Mouse (Mus musculus): ENCODE results near the gene Unc119b. TPM values are rescaled to one million over a fixed set of nuclear protein-coding genes. Genes with fewer than 3 reads are reported as not detected.
"Not testable (repeated sequence)": the region's sequence is repeated elsewhere in the genome, so short reads cannot be mapped to it uniquely, and the experiment has no call there.

Unc119b gene
- polyA plus RNA-seq, 1 experiment from 2014 or later, result 21.8 TPM

- 63% methylated on average over 9 of the region's 9 CpGs for WGBS
- Histone ChIP-seq H3K4me1 (ENCODE audit: insufficient read depth, low read depth, low read length) (no peaks in the 10 kb centered on the region), H3K9ac (replicated peaks; ENCODE audit: low read depth) (no peak overlapping the region), H3K4me3 (ENCODE audit: low read depth, low read length) (no peak overlapping the region), H3K36me3 (ENCODE audit: insufficient read depth, low read length) (no peaks in the 10 kb centered on the region), H3K27me3 (replicated peaks; ENCODE audit: insufficient read depth, low read length) (no peaks in the 10 kb centered on the region), H3K27ac (ENCODE audit: low read length) (no peak overlapping the region), H3K9me3 (ENCODE audit: low read length) (no peaks in the 10 kb centered on the region), H3K4me2 (replicated peaks; ENCODE audit: low read depth, low read length) (no peak overlapping the region)
- DNase-seq (ENCODE audit: low spot score) (peak; percentile 32), ATAC-seq (no peak)
- TF ChIP-seq CTCF (IDR thresholded peaks at IDR 0.05) (peak; percentile 61), EP300 (IDR thresholded peaks at IDR 0.05) (no peak)
These were observed 30.6 kb upstream of the Unc119b start for GRCm38 (mm10) chr5:115165351-115165750.

- not testable (repeated sequence) for H3K36me3 ChIP-seq (ENCODE audit: insufficient read depth, low read length); H3K4me3 ChIP-seq (ENCODE audit: low read depth, low read length); DNase-seq (ENCODE audit: low spot score); ATAC-seq; H3K4me2 ChIP-seq (replicated peaks; ENCODE audit: low read depth, low read length); H3K4me1 ChIP-seq (ENCODE audit: insufficient read depth, low read depth, low read length); H3K9ac ChIP-seq (replicated peaks; ENCODE audit: low read depth); H3K27ac ChIP-seq (ENCODE audit: low read length); H3K27me3 ChIP-seq (replicated peaks; ENCODE audit: insufficient read depth, low read length); H3K9me3 ChIP-seq (ENCODE audit: low read length)
- 78% methylated on average over 4 of the region's 4 CpGs for WGBS
These were observed 29.7 kb upstream of the Unc119b start for GRCm38 (mm10) chr5:115164446-115164845.

GRCm38 (mm10) chr5:115163563-115163962 is 28.8 kb upstream of the Unc119b start:
- Histone ChIP-seq H3K9me3 (ENCODE audit: low read length) (no peaks in the 10 kb centered on the region), H3K9ac (replicated peaks; ENCODE audit: low read depth) (no peak overlapping the region), H3K4me1 (ENCODE audit: insufficient read depth, low read depth, low read length) (peaks cover 5% of the 10 kb centered on the region; the same call in 1 of the 2 replicates), H3K27me3 (replicated peaks; ENCODE audit: insufficient read depth, low read length) (no peaks in the 10 kb centered on the region), H3K4me3 (ENCODE audit: low read depth, low read length) (no peak overlapping the region), H3K4me2 (replicated peaks; ENCODE audit: low read depth, low read length) (0 out of 2 replicates have a peak overlapping the region, but pooled peaks have one; percentile 17), H3K36me3 (ENCODE audit: insufficient read depth, low read length) (no peaks in the 10 kb centered on the region), H3K27ac (ENCODE audit: low read length) (no peak overlapping the region)
- TF ChIP-seq CTCF (IDR thresholded peaks at IDR 0.05) (peak; percentile 72), EP300 (IDR thresholded peaks at IDR 0.05) (no peak)
- WGBS, result 40% methylated on average over 8 of the region's 8 CpGs
- ATAC-seq (peak; percentile 17; the same call in 1 of the 2 replicates), DNase-seq (ENCODE audit: low spot score) (peak; percentile 64)

DNA sequence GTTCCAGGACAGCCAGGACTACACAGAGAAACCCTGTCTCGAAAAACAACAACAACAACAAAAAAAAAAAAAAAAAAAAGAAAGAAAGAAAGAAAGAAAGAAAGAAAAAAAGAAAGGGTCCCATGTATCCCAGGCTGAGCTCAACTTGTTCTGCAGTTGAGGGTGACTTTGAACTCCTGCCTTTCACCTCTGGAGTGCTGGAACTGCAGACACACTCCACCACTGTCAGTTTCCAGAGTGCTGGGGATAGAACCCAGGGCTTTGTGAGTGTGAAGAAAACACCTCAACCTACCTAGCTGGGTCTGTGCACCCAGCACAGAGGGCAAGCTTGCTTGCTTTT is 27.1 kb upstream of the Unc119b start:
- not testable (repeated sequence) for H3K4me1 ChIP-seq (ENCODE audit: insufficient read depth, low read depth, low read length); H3K9ac ChIP-seq (replicated peaks; ENCODE audit: low read depth); H3K27ac ChIP-seq (ENCODE audit: low read length); ATAC-seq; H3K9me3 ChIP-seq (ENCODE audit: low read length); DNase-seq (ENCODE audit: low spot score); H3K36me3 ChIP-seq (ENCODE audit: insufficient read depth, low read length); H3K27me3 ChIP-seq (replicated peaks; ENCODE audit: insufficient read depth, low read length); H3K4me3 ChIP-seq (ENCODE audit: low read depth, low read length); H3K4me2 ChIP-seq (replicated peaks; ENCODE audit: low read depth, low read length)
- 75% methylated on average over 1 of the region's 1 CpGs for WGBS

- H3K36me3 ChIP-seq (ENCODE audit: insufficient read depth, low read length), result no peaks in the 10 kb centered on the region
- DNase-seq (ENCODE audit: low spot score) (peak; percentile 48), ATAC-seq (no peak)
- H3K4me2 ChIP-seq (replicated peaks; ENCODE audit: low read depth, low read length), result no peak overlapping the region
- no peaks in the 10 kb centered on the region for H3K27me3 ChIP-seq (replicated peaks; ENCODE audit: insufficient read depth, low read length)
- 26% methylated on average over 13 of the region's 13 CpGs for WGBS
- H3K4me1 ChIP-seq (ENCODE audit: insufficient read depth, low read depth, low read length), result peaks cover 7% of the 10 kb centered on the region; the same call in 1 of the 2 replicates
- peak overlapping the region; percentile 67 for H3K27ac ChIP-seq (ENCODE audit: low read length)
- no peaks in the 10 kb centered on the region for H3K9me3 ChIP-seq (ENCODE audit: low read length)
- H3K4me3 ChIP-seq (ENCODE audit: low read depth, low read length), result no peak overlapping the region
- TF ChIP-seq CTCF (IDR thresholded peaks at IDR 0.05) (no peak), EP300 (IDR thresholded peaks at IDR 0.05) (peak; percentile 72)
- no peak overlapping the region for H3K9ac ChIP-seq (replicated peaks; ENCODE audit: low read depth)
These were observed 26.5 kb upstream of the Unc119b start for GRCm38 (mm10) chr5:115161064-115161939.

DNA sequence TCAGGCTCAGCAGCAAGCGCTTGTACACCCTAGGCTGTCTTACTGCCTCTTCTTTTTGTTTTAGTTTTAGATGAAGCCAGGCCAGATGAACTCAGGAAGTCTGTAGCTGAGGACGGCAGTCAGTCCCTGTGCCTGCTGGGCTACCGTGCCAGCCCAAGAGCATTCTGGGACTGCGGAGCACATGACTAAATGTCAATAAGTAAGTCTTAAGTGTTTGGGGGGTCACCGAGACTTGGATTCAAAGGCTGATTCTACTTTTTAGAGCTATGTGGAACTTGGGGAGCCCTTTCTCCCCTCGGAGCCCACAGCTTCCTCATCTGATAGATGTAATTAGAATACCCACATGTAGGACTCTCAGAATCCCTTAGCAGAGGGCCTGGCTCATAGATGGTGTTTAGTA is 25.9 kb upstream of the Unc119b start:
- no peak for TF ChIP-seq CTCF (IDR thresholded peaks at IDR 0.05)
- TF ChIP-seq EP300 (IDR thresholded peaks at IDR 0.05), result no peak
- WGBS, result 52% methylated on average over 6 of the region's 6 CpGs
- Histone ChIP-seq H3K27me3 (replicated peaks; ENCODE audit: insufficient read depth, low read length) (no peaks in the 10 kb centered on the region), H3K36me3 (ENCODE audit: insufficient read depth, low read length) (no peaks in the 10 kb centered on the region), H3K27ac (ENCODE audit: low read length) (peak overlapping the region; percentile 11; the same call in 1 of the 2 replicates), H3K4me3 (ENCODE audit: low read depth, low read length) (no peak overlapping the region), H3K9ac (replicated peaks; ENCODE audit: low read depth) (no peak overlapping the region), H3K4me2 (replicated peaks; ENCODE audit: low read depth, low read length) (no peak overlapping the region), H3K9me3 (ENCODE audit: low read length) (no peaks in the 10 kb centered on the region), H3K4me1 (ENCODE audit: insufficient read depth, low read depth, low read length) (peaks cover 14% of the 10 kb centered on the region; the same call in 1 of the 2 replicates)
- ATAC-seq, result no peak
- DNase-seq (ENCODE audit: low spot score), result no peak
